In the genomic region with DNA sequence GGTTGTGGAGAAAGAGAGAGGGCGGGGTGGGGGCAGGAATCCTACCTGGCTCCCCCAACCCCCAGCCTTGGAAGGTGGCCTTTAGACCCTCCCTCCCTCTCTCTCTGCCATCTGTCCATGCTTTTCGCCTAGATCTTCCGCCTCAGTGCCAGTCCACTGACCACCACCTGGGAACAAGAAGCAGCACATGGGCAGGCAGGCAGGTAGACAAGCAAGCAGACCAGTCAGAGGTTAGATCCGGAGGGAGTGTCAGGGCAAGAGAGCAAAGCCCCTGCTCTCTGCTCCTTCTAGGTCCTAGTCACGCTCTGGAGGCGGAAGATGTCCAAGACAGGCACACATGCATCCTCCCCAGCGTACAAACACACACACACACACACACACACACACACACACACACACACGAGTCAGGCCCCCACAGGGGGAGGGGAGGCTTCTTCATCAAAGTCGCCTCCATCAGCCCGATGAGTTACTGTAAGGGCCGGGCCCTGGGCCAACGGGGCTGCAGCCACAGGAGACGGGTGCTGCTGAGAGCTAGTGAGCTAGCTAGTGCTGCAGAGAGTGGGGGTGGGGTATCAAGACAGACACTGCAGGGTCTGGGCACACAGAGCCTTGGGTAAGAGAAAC, we compare ENCODE assay signal across 8 mouse cellular contexts. TPM values are rescaled to one million over a fixed set of nuclear protein-coding genes. Genes with fewer than 3 reads are reported as not detected.
A peak's percentile ranks its signal among the peaks of the same experiment; 100 is the strongest.
DNase-seq lines count a peak whose midpoint lies in the region; ATAC-seq and TF ChIP-seq lines count a peak whose summit lies in the region.

No protein-coding gene starts in this region.

- H3K9me3 ChIP-seq in E14TG2a.4 (ENCODE audit: low read length): no peaks in the 10 kb centered on the region
- no peaks in the 10 kb centered on the region for H3K9me3 ChIP-seq in hindbrain, embryonic 16.5 days (ENCODE audit: control insufficient read depth, low read length)
- H3K9me3 ChIP-seq in neural tube, embryonic 14.5 days (ENCODE audit: control insufficient read depth, low read length): no peaks in the 10 kb centered on the region
- H3K9me3 ChIP-seq in liver, embryonic 11.5 days (ENCODE audit: control insufficient read depth, low read length): no peaks in the 10 kb centered on the region

- H3K36me3 ChIP-seq in E14TG2a.4 (ENCODE audit: insufficient read depth, low read length): no peaks in the 10 kb centered on the region
- H3K36me3 ChIP-seq in hindbrain, embryonic 16.5 days (ENCODE audit: control insufficient read depth, insufficient read depth, low read length): no peaks in the 10 kb centered on the region
- no peaks in the 10 kb centered on the region for H3K36me3 ChIP-seq in neural tube, embryonic 14.5 days (ENCODE audit: control insufficient read depth, insufficient read depth, low read length)
- no peaks in the 10 kb centered on the region for H3K36me3 ChIP-seq in liver, embryonic 11.5 days (ENCODE audit: control insufficient read depth, insufficient read depth, low read length)

- peak; percentile 72 for ATAC-seq in hindbrain, embryonic 16.5 days
- peak; percentile 79 for ATAC-seq in neural tube, embryonic 14.5 days (ENCODE audit: low read depth)
- no peak for ATAC-seq in liver, embryonic 11.5 days (replicated peaks; ENCODE audit: low FRiP score)

- H3K4me3 ChIP-seq in E14TG2a.4 (replicated peaks; ENCODE audit: low read length): peak overlapping the region; percentile 24; the same call in 1 of the 2 replicates
- no peak overlapping the region for H3K4me3 ChIP-seq in hindbrain, embryonic 16.5 days (ENCODE audit: low read length)
- no peak overlapping the region for H3K4me3 ChIP-seq in neural tube, embryonic 14.5 days (ENCODE audit: low read depth, low read length)
- H3K4me3 ChIP-seq in liver, embryonic 11.5 days (ENCODE audit: low read depth, low read length): no peak overlapping the region

- H3K4me2 ChIP-seq in hindbrain, embryonic 16.5 days (ENCODE audit: low read length): peak overlapping the region; percentile 3; the same call in 1 of the 2 replicates
- no peak overlapping the region for H3K4me2 ChIP-seq in neural tube, embryonic 14.5 days (ENCODE audit: low read depth, low read length)
- no peak overlapping the region for H3K4me2 ChIP-seq in liver, embryonic 11.5 days

- H3K27ac ChIP-seq in hindbrain, embryonic 16.5 days (ENCODE audit: low read depth, low read length): peak overlapping the region; percentile 42; the same call in 1 of the 2 replicates
- H3K27ac ChIP-seq in neural tube, embryonic 14.5 days (ENCODE audit: low read depth, low read length): peak overlapping the region; percentile 64; the same call in 1 of the 2 replicates
- H3K27ac ChIP-seq in liver, embryonic 11.5 days (ENCODE audit: low read depth, low read length): no peak overlapping the region

- no peak for TF ChIP-seq CTCF in E14TG2a.4 (conservative IDR thresholded peaks at IDR 0.05; ENCODE audit: low read length)

- peak overlapping the region; percentile 29; the same call in 1 of the 2 replicates for H3K9ac ChIP-seq in hindbrain, embryonic 16.5 days (ENCODE audit: low read depth, low read length)
- H3K9ac ChIP-seq in neural tube, embryonic 14.5 days (replicated peaks; ENCODE audit: low read depth, low read length): no peak overlapping the region
- H3K9ac ChIP-seq in liver, embryonic 11.5 days (ENCODE audit: low read depth, low read length): no peak overlapping the region

- WGBS in hindbrain, embryonic 16.5 days: 37% methylated on average over 13 of the region's 13 CpGs
- WGBS in neural tube, embryonic 14.5 days: 31% methylated on average over 13 of the region's 13 CpGs
- 51% methylated on average over 13 of the region's 13 CpGs for WGBS in liver, embryonic 11.5 days

- H3K27me3 ChIP-seq in E14TG2a.4 (ENCODE audit: insufficient read depth, low read length): peaks cover 74% of the 10 kb centered on the region
- H3K27me3 ChIP-seq in hindbrain, embryonic 16.5 days (replicated peaks; ENCODE audit: control insufficient read depth, insufficient read depth, low read length): no peaks in the 10 kb centered on the region
- no peaks in the 10 kb centered on the region for H3K27me3 ChIP-seq in neural tube, embryonic 14.5 days (ENCODE audit: control insufficient read depth, insufficient read depth, low read length)
- H3K27me3 ChIP-seq in liver, embryonic 11.5 days (replicated peaks; ENCODE audit: control insufficient read depth, insufficient read depth, low read length): peaks cover 40% of the 10 kb centered on the region

- DNase-seq in heart, adult 11 months: peak; percentile 93
- no peak for DNase-seq in heart, adult 9 months (ENCODE audit: low spot score in 2 of 2)
- DNase-seq in cerebellum, postnatal 14 days: peak; percentile 83 to 87
- DNase-seq in thymus, postnatal 0 days (ENCODE audit: low spot score): no peak
- no peak for DNase-seq in liver, embryonic 11.5 days (ENCODE audit: low spot score)

- H3K4me1 ChIP-seq in E14TG2a.4 (replicated peaks; ENCODE audit: low read depth, low read length): peaks cover 55% of the 10 kb centered on the region
- H3K4me1 ChIP-seq in hindbrain, embryonic 16.5 days (ENCODE audit: control insufficient read depth, insufficient read depth, low read depth, low read length): peaks cover 55% of the 10 kb centered on the region
- H3K4me1 ChIP-seq in neural tube, embryonic 14.5 days (ENCODE audit: control insufficient read depth, insufficient read depth, low read length): peaks cover 45% of the 10 kb centered on the region
- peaks cover 21% of the 10 kb centered on the region for H3K4me1 ChIP-seq in liver, embryonic 11.5 days (replicated peaks; ENCODE audit: control insufficient read depth, insufficient read depth, low read length)

RNA-seq across cellular contexts. Expression of gene Cntfr, which starts 19.8 kb away (rescaled TPM):
- polyA plus RNA-seq in hindbrain, embryonic 16.5 days (2015; fragmentation: Nextera tagmentation; extraction: Ambion mirVana): 22.5 and 29.5 TPM in 2 replicates
- 15.6 and 19.9 TPM in 2 replicates for polyA plus RNA-seq in neural tube, embryonic 14.5 days (2014; fragmentation: Nextera tagmentation; extraction: Ambion mirVana)
- 0.26 and 0.43 TPM in 2 replicates for polyA plus RNA-seq in thymus, postnatal 0 days (2015; fragmentation: Nextera tagmentation; extraction: Ambion mirVana)
- polyA plus RNA-seq in liver, embryonic 11.5 days (2014; fragmentation: Nextera tagmentation; extraction: Ambion mirVana): 5.2 and 6.0 TPM in 2 replicates

RNA-seq across cellular contexts. Expression of gene Il11ra1, which starts 22.7 kb away (rescaled TPM):
- 46.4 and 46.6 TPM in 2 replicates for polyA plus RNA-seq in hindbrain, embryonic 16.5 days (2015; fragmentation: Nextera tagmentation; extraction: Ambion mirVana)
- 26.2 and 47.2 TPM in 2 replicates for polyA plus RNA-seq in neural tube, embryonic 14.5 days (2014; fragmentation: Nextera tagmentation; extraction: Ambion mirVana)
- 35.8 and 39.3 TPM in 2 replicates for polyA plus RNA-seq in thymus, postnatal 0 days (2015; fragmentation: Nextera tagmentation; extraction: Ambion mirVana)
- 66.8 and 72.9 TPM in 2 replicates for polyA plus RNA-seq in liver, embryonic 11.5 days (2014; fragmentation: Nextera tagmentation; extraction: Ambion mirVana)

RNA-seq across cellular contexts. Expression of gene Rpp25l, which starts 36.2 kb away (rescaled TPM):
- polyA plus RNA-seq in hindbrain, embryonic 16.5 days (2015; fragmentation: Nextera tagmentation; extraction: Ambion mirVana): 63.6 and 65.2 TPM in 2 replicates
- 61.3 and 65.5 TPM in 2 replicates for polyA plus RNA-seq in neural tube, embryonic 14.5 days (2014; fragmentation: Nextera tagmentation; extraction: Ambion mirVana)
- 68.3 and 75.1 TPM in 2 replicates for polyA plus RNA-seq in thymus, postnatal 0 days (2015; fragmentation: Nextera tagmentation; extraction: Ambion mirVana)
- polyA plus RNA-seq in liver, embryonic 11.5 days (2014; fragmentation: Nextera tagmentation; extraction: Ambion mirVana): 67.8 and 71.2 TPM in 2 replicates

RNA-seq across cellular contexts. Expression of gene Enho, which starts 37.0 kb away (rescaled TPM):
- polyA plus RNA-seq in hindbrain, embryonic 16.5 days (2015; fragmentation: Nextera tagmentation; extraction: Ambion mirVana): 115 and 117 TPM in 2 replicates
- polyA plus RNA-seq in neural tube, embryonic 14.5 days (2014; fragmentation: Nextera tagmentation; extraction: Ambion mirVana): 109 and 134 TPM in 2 replicates
- 10.3 and 10.5 TPM in 2 replicates for polyA plus RNA-seq in thymus, postnatal 0 days (2015; fragmentation: Nextera tagmentation; extraction: Ambion mirVana)
- 3.7 and 3.8 TPM in 2 replicates for polyA plus RNA-seq in liver, embryonic 11.5 days (2014; fragmentation: Nextera tagmentation; extraction: Ambion mirVana)

RNA-seq across cellular contexts. Expression of gene Dctn3, which starts 45.9 kb away (rescaled TPM):
- 309 and 323 TPM in 2 replicates for polyA plus RNA-seq in hindbrain, embryonic 16.5 days (2015; fragmentation: Nextera tagmentation; extraction: Ambion mirVana)
- 259 and 281 TPM in 2 replicates for polyA plus RNA-seq in neural tube, embryonic 14.5 days (2014; fragmentation: Nextera tagmentation; extraction: Ambion mirVana)
- polyA plus RNA-seq in thymus, postnatal 0 days (2015; fragmentation: Nextera tagmentation; extraction: Ambion mirVana): 180 and 181 TPM in 2 replicates
- polyA plus RNA-seq in liver, embryonic 11.5 days (2014; fragmentation: Nextera tagmentation; extraction: Ambion mirVana): 107 and 118 TPM in 2 replicates

Comparison
In these comparisons a context has a peak if more than half of its experiments do, and no peak if none do; other contexts are left out.
1. DNase-seq: peak in heart, adult 11 months (single experiment) and cerebellum, postnatal 14 days (2 of 2); none in heart, adult 9 months (0 of 2), thymus, postnatal 0 days (single experiment) and liver, embryonic 11.5 days (single experiment).